9 mouse cellular contexts compared by ENCODE assay signal in genomic region chr1:98189991-98190471, GRCm38 (mm10).
DNase-seq lines count a peak whose midpoint lies in the region; ATAC-seq and TF ChIP-seq lines count a peak whose summit lies in the region.
"Had no signal": no experiment of that assay in that cellular context is flagged by ENCODE, and none has a peak within 500 bp of the region (broad histone marks: within the 10 kb centered on the region; RNA-seq: fewer than 3 reads in every experiment).

No protein-coding gene starts in this region.

- TF ChIP-seq POLR2A in cortical plate, adult 2 months (IDR thresholded peaks at IDR 0.05; ENCODE audit: extremely low read depth, insufficient read depth, low read length), result no peak

- peak; percentile 39 for DNase-seq in adrenal gland, postnatal 10 days
- no peak for DNase-seq in adrenal gland, adult 18-20 months (ENCODE audit: low spot score in 2 of 2)
- peak; percentile 76 for DNase-seq in left cerebral cortex, postnatal 4 days
- peak; percentile 35 for DNase-seq in right cerebral cortex, postnatal 14 days
- no peak for DNase-seq in gastrocnemius, postnatal 4 days (ENCODE audit: low spot score in 2 of 2)
- DNase-seq in heart, postnatal 4 days, result no peak

- H3K36me3 ChIP-seq in hindbrain, embryonic 12.5 days, result no peaks in the 10 kb centered on the region
- H3K36me3 ChIP-seq: limb, embryonic 15.5 days had no signal

- ATAC-seq in hindbrain, embryonic 12.5 days (ENCODE audit: low FRiP score), result peak; percentile 96

- H3K27ac ChIP-seq in cortical plate, adult 2 months (ENCODE audit: insufficient read depth, low read length), result peak overlapping the region; percentile 45; the same call in 1 of the 2 replicates
- H3K27ac ChIP-seq in hindbrain, embryonic 12.5 days, result peak overlapping the region; percentile 89
- H3K27ac ChIP-seq: limb, embryonic 15.5 days had no signal

- H3K9me3 ChIP-seq in hindbrain, embryonic 12.5 days (replicated peaks), result no peaks in the 10 kb centered on the region
- H3K9me3 ChIP-seq: limb, embryonic 15.5 days had no signal

- peaks cover 6% of the 10 kb centered on the region; the same call in 1 of the 2 replicates for H3K4me1 ChIP-seq in cortical plate, adult 2 months (ENCODE audit: control insufficient read depth, insufficient read depth, low read length)
- H3K4me1 ChIP-seq in hindbrain, embryonic 12.5 days, result peaks cover 28% of the 10 kb centered on the region
- H3K4me1 ChIP-seq: limb, embryonic 15.5 days had no signal

- no peak for TF ChIP-seq CTCF in cortical plate, adult 2 months (IDR thresholded peaks at IDR 0.05; ENCODE audit: extremely low read depth, insufficient read depth, low read length)

- intact Hi-C loops in left cerebral cortex, postnatal 4 days (cut with DNase I), result loop anchor here (10.0 kb wide), 1 partner anchor 155 kb away; no protein-coding TSS in a partner anchor

- no peaks in the 10 kb centered on the region for H3K27me3 ChIP-seq in hindbrain, embryonic 12.5 days
- H3K27me3 ChIP-seq: limb, embryonic 15.5 days had no signal

- 15% methylated on average over 6 of the region's 6 CpGs for WGBS in hindbrain, embryonic 12.5 days

- no peak overlapping the region for H3K9ac ChIP-seq in hindbrain, embryonic 12.5 days
- H3K9ac ChIP-seq: limb, embryonic 15.5 days had no signal

- no peak overlapping the region for H3K4me2 ChIP-seq in hindbrain, embryonic 12.5 days (replicated peaks)
- H3K4me2 ChIP-seq: limb, embryonic 15.5 days had no signal

- H3K4me3 ChIP-seq in cortical plate, adult 2 months (ENCODE audit: insufficient read depth, low read length), result no peak overlapping the region
- H3K4me3 ChIP-seq in hindbrain, embryonic 12.5 days, result no peak overlapping the region
- H3K4me3 ChIP-seq: limb, embryonic 15.5 days had no signal

Comparison
In these comparisons a context has a peak if more than half of its experiments do, and no peak if none do; other contexts are left out.
1. DNase-seq: peak in adrenal gland, postnatal 10 days (single experiment), left cerebral cortex, postnatal 4 days (single experiment) and right cerebral cortex, postnatal 14 days (single experiment); none in adrenal gland, adult 18-20 months (0 of 2), gastrocnemius, postnatal 4 days (0 of 2) and heart, postnatal 4 days (single experiment).